Mouse (Mus musculus): ENCODE data around the gene Kcnj13.

DNA sequence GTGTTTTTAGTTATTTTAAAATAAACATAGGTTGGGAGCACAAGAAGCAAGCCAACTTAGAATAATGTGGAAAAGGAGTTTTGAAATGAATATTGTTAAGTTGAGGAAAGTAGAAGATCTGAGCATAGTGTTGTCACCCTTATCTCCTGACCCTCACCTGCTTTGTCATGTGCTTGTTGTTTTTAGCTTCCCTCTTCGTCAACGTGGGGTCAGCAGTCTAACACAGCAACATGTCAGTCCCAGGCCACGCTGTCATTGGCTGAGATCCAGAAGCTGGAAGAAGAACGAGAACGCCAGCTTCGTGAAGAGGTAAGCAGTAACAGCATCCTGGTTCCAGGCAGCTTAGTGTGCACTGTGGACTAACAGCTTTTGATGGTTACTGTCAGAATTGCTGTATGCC is 42.1 kb upstream of the Kcnj13 start:
- no peak for TF ChIP-seq CTCF (IDR thresholded peaks at IDR 0.05; ENCODE audit: extremely low read depth, insufficient read depth, insufficient read length, insufficient replicate concordance)
- no peak for TF ChIP-seq POLR2A (IDR thresholded peaks at IDR 0.05; ENCODE audit: low read depth, low read length)
